10 mouse cellular contexts compared by ENCODE assay signal in genomic region chr15:100627287-100627686, GRCm38 (mm10). TPM values are rescaled to one million over a fixed set of nuclear protein-coding genes. Genes with fewer than 3 reads are reported as not detected.
DNase-seq lines count a peak whose midpoint lies in the region; ATAC-seq lines count a peak whose summit lies in the region.
"Had no signal": no experiment of that assay in that cellular context is flagged by ENCODE, and none has a peak within 500 bp of the region (broad histone marks: within the 10 kb centered on the region; RNA-seq: fewer than 3 reads in every experiment).

No protein-coding gene starts in this region.

- peaks cover 1% of the 10 kb centered on the region; the same call in 1 of the 2 replicates for H3K36me3 ChIP-seq in kidney, embryonic 15.5 days
- no peaks in the 10 kb centered on the region for H3K36me3 ChIP-seq in limb, embryonic 15.5 days

- H3K4me1 ChIP-seq in kidney, embryonic 15.5 days = peaks cover 34% of the 10 kb centered on the region
- H3K4me1 ChIP-seq in limb, embryonic 15.5 days = peaks cover 11% of the 10 kb centered on the region

- peak overlapping the region; percentile 24; the same call in 1 of the 2 replicates for H3K27ac ChIP-seq in kidney, embryonic 15.5 days
- peak overlapping the region; percentile 78; the same call in 1 of the 2 replicates for H3K27ac ChIP-seq in limb, embryonic 15.5 days

- peak; percentile 38 for DNase-seq in adrenal gland, postnatal 14 days
- no peak for DNase-seq in adrenal gland, adult 8-10 months
- no peak for DNase-seq in kidney, postnatal 10 days
- DNase-seq in MN1 (ENCODE audit: low spot score) = peak; percentile 77
- DNase-seq in thymus, postnatal 36 days = no peak
- DNase-seq in spleen, postnatal 10 days (ENCODE audit: low spot score in 2 of 2) = no peak
- DNase-seq: spleen, adult 18-20 months had no signal

- no peaks in the 10 kb centered on the region for H3K9me3 ChIP-seq in kidney, embryonic 15.5 days (replicated peaks)
- no peaks in the 10 kb centered on the region for H3K9me3 ChIP-seq in limb, embryonic 15.5 days

- H3K4me3 ChIP-seq in kidney, embryonic 15.5 days (replicated peaks) = no peak overlapping the region
- H3K4me3 ChIP-seq in limb, embryonic 15.5 days = no peak overlapping the region

- H3K27me3 ChIP-seq in kidney, embryonic 15.5 days = no peaks in the 10 kb centered on the region; the same call in 1 of the 2 replicates
- no peaks in the 10 kb centered on the region for H3K27me3 ChIP-seq in limb, embryonic 15.5 days

- H3K9ac ChIP-seq in kidney, embryonic 15.5 days = no peak overlapping the region
- no peak overlapping the region for H3K9ac ChIP-seq in limb, embryonic 15.5 days

- no peak overlapping the region for H3K4me2 ChIP-seq in kidney, embryonic 15.5 days
- no peak overlapping the region for H3K4me2 ChIP-seq in limb, embryonic 15.5 days

- WGBS in kidney, embryonic 15.5 days = 23% methylated on average over 10 of the region's 10 CpGs
- 14% methylated on average over 10 of the region's 10 CpGs for WGBS in limb, embryonic 15.5 days

- no peak for ATAC-seq in kidney, embryonic 15.5 days (replicated peaks; ENCODE audit: low FRiP score)
- no peak for ATAC-seq in limb, embryonic 15.5 days (ENCODE audit: insufficient number of reproducible peaks, low FRiP score, low TSS enrichment, low read depth)
- ATAC-seq: activated CD4-positive, CD25-positive, alpha-beta regulatory T cell, adult 4 months had no signal

RNA-seq across cellular contexts. Expression of gene Smagp, which starts 9.5 kb away (rescaled TPM):
- total RNA-seq in adrenal gland, postnatal 14 days (2021) = 45.7 and 50.1 TPM in 2 replicates
- total RNA-seq in adrenal gland, adult 8-10 months (2022) = 10 to 100 TPM; 42.7 to 64.0 (median 55.6) TPM
- 30.0 and 33.1 TPM in 2 replicates for polyA plus RNA-seq in kidney, embryonic 15.5 days (2015; fragmentation: Nextera tagmentation; extraction: Ambion mirVana)
- 34.8 and 36.6 TPM in 2 replicates for polyA plus RNA-seq in limb, embryonic 15.5 days (2015; fragmentation: Nextera tagmentation; extraction: Ambion mirVana)
- polyA plus RNA-seq: activated CD4-positive, CD25-positive, alpha-beta regulatory T cell, adult 4 months had no signal

RNA-seq across cellular contexts. Expression of gene Dazap2, which starts 12.1 kb away (rescaled TPM):
- total RNA-seq in adrenal gland, postnatal 14 days (2021) = 208 and 209 TPM in 2 replicates
- 100 to 1,000 TPM; 235 to 259 (median 252) TPM for total RNA-seq in adrenal gland, adult 8-10 months (2022)
- polyA plus RNA-seq in kidney, embryonic 15.5 days (2015; fragmentation: Nextera tagmentation; extraction: Ambion mirVana) = 237 and 241 TPM in 2 replicates
- 166 and 185 TPM in 2 replicates for polyA plus RNA-seq in limb, embryonic 15.5 days (2015; fragmentation: Nextera tagmentation; extraction: Ambion mirVana)

RNA-seq across cellular contexts. Expression of gene Pou6f1, which starts 27.5 kb away (rescaled TPM):
- 17.2 and 17.8 TPM in 2 replicates for total RNA-seq in adrenal gland, postnatal 14 days (2021)
- 10 to 100 TPM; 17.1 to 33.5 (median 23.8) TPM for total RNA-seq in adrenal gland, adult 8-10 months (2022)
- polyA plus RNA-seq in kidney, embryonic 15.5 days (2015; fragmentation: Nextera tagmentation; extraction: Ambion mirVana) = 8.4 and 9.1 TPM in 2 replicates
- polyA plus RNA-seq in limb, embryonic 15.5 days (2015; fragmentation: Nextera tagmentation; extraction: Ambion mirVana) = 4.9 and 7.4 TPM in 2 replicates

RNA-seq across cellular contexts. Expression of gene Bin2, which starts 42.1 kb away (rescaled TPM):
- total RNA-seq in adrenal gland, postnatal 14 days (2021) = 3.6 and 14.8 TPM in 2 replicates
- 1 to 10 TPM; 2.5 to 7.0 (median 3.8) TPM for total RNA-seq in adrenal gland, adult 8-10 months (2022)
- 2.6 and 3.2 TPM in 2 replicates for polyA plus RNA-seq in kidney, embryonic 15.5 days (2015; fragmentation: Nextera tagmentation; extraction: Ambion mirVana)
- 4.8 and 4.9 TPM in 2 replicates for polyA plus RNA-seq in limb, embryonic 15.5 days (2015; fragmentation: Nextera tagmentation; extraction: Ambion mirVana)

Comparison
In these comparisons a context has a peak if more than half of its experiments do, and no peak if none do; other contexts are left out.
1. DNase-seq: peak in adrenal gland, postnatal 14 days (single experiment) and MN1 (single experiment); none in adrenal gland, adult 8-10 months (single experiment), kidney, postnatal 10 days (single experiment), thymus, postnatal 36 days (0 of 2) and spleen, postnatal 10 days (0 of 2).